Mouse (Mus musculus) gastrocnemius, postnatal 14 days (tissue): Measurements from ENCODE around the gene Uck1. TPM values are rescaled to one million over a fixed set of nuclear protein-coding genes. Genes with fewer than 3 reads are reported as not detected.
"Not testable (repeated sequence)": the region's sequence is repeated elsewhere in the genome, so short reads cannot be mapped to it uniquely, and the experiment has no call there.

Experiments used
- DNase-seq: peaks from one replicate; pipeline ENCODE4 v3.0.0; 2021; ENCODE audit warnings: mixed read lengths
- intact Hi-C: fragments of 180-260 bp; cut with DNase I; formaldehyde crosslinking; loops from one replicate; pipeline ENCODE4 v1.15.1; 2025; ENCODE audit warnings: low total_unique reads
- long read RNA-seq, 2 experiments: library from polyadenylated mRNA; stranded (forward); transcript quantifications; one replicate each; pipeline ENCODE4 v2.0.0; 2021
- total RNA-seq, 2 experiments: library from RNA; stranded (reverse); gene quantifications; 2 replicates each; pipeline ENCODE4 v1.2.3; 2021

Gene Uck1
- 10 to 100 TPM; 14.7 to 15.2 TPM for total RNA-seq
- long read RNA-seq, experiment 1, transcript Uck1-201 (7 exons, 2,005 nt): major isoform, 19 of 22 reads
- long read RNA-seq, experiment 1, partial matches to known transcripts: 0 of 22 reads
- long read RNA-seq, experiment 1, other reads (novel, unspliced or antisense): 3 of 22 reads
- long read RNA-seq, experiment 2, transcript Uck1-201 (7 exons, 2,005 nt): major isoform, 11 of 15 reads
- long read RNA-seq, experiment 2, partial matches to known transcripts: 0 of 15 reads
- long read RNA-seq, experiment 2, other reads (novel, unspliced or antisense): 4 of 15 reads

- intact Hi-C loops: no loop called here
- DNase-seq: peak; percentile 86
Observed at GRCm38 (mm10) chr2:32259657-32260417, at the start of gene Uck1. Gene Uck1 (minus strand): TSS chr2:32260159.

DNA sequence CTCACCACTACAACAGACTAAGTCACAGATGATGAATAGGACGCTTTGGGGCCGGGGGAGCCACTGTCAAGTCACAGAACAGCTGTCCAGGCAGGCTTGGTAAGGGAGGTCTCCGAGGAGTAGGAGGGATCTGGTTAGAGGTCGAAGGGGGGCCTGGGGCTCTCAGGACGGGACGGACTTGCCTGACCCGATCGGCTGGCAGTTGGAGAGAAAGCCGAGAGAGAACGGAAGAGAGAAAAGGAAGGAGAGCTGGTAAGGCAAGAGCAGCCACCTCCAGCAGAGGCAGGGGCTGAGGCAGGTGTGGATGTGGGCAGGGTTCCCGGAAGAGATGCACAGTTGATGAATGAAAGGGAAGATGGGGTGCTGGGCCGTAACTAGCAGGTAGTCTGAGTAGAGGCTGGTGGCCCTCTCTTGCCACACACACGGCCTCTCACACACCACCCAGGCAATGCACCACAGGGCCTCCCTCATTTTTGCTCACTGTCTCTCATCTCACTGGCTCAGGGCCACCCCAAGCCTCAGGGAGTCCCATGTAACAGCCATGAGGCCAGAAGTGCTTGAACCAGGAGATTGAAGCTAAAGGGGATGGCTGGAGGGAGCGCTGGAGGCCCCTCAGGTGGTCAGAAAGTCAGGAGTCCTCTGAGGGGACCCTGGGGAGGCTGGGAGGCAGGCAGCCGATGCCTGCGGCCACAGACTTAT is 49.1 kb upstream of the Uck1 start:
- DNase-seq: no peak
- intact Hi-C loops: loop anchor here (5.0 kb wide), 1 partner anchor 43 kb away; the partner anchor contains the start of genes Ciz1 and Dnm1

DNA sequence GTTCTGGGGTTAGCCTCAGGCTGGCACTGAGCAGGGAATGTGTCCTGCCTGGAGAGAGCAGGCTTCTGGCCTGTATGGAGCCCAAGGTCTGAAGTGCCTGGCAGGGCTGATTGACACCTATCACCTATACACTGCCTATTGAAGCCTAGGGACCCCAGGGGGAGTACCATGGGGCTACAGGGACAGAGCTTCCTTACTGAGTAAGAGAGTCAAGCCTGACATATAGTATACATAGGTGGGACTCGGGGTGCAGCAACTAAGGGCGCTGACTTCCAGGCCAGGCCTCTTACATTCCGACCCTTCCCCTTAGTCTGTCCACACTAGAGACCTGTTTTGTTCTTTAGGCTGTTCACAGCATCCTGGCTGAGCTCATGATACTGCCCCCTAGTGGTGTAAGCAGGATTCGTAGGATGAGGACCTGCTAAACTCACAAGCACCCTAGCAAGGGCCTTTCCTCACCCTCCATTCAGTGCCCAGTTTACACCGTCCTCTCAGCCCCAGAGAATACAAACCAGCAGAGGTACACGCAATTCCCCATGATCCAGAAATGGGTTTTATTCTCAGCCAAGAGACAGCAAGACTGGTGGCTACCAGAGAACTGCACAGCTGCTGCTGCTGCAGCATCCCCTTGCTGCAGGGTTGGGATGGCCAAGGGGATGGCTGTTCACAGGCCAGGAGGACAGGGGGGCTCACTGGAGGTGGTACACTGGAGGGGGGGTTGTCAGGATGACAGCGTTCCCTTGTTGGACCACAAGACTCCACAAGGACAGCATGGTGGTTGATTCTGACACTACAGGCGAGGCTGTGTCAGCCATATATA is 48.2 kb upstream of the Uck1 start:
- DNase-seq: peak; percentile 55

GRCm38 (mm10) chr2:32307247-32307798 is 47.4 kb upstream of the Uck1 start:
- intact Hi-C loops: loop anchor here (5.0 kb wide), 1 partner anchor 45 kb away; the partner anchor contains the start of genes Ciz1 and Dnm1
- no peak for DNase-seq

More for the DNA sequence above, 48.2 kb upstream of the Uck1 start:
- intact Hi-C loops: loop anchor here (5.0 kb wide), 1 partner anchor 44 kb away; the partner anchor contains the start of genes Ciz1 and Dnm1

- intact Hi-C loops: loop anchor here (5.0 kb wide), 1 partner anchor 46 kb away; the partner anchor contains the start of genes Ciz1 and Dnm1
- DNase-seq: no peak
Observed at GRCm38 (mm10) chr2:32306176-32306575, 46.2 kb upstream of the Uck1 start.

DNA sequence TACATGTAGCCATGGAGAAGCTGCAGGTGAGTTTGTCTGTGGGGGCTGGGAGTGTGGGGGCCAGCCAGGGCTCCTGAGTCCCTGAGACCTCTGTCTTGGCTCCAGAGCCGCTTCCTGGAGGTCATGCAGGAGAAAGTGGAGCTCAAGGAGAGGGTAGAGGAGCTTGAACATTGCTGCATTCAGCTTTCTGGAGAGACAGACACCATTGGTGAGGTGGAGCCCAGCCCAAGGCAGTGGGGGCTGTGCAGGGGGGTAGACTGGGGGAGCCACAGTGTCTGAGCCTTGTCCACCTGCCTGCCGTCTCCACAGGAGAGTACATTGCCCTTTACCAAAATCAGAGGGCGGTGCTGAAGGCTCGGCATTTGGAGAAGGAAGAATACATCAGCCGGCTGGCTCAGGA is 45.7 kb upstream of the Uck1 start:
- DNase-seq: no peak
- intact Hi-C loops: loop anchor here (5.0 kb wide), 1 partner anchor 47 kb away; the partner anchor contains the start of genes Ciz1 and Dnm1

- intact Hi-C loops: no loop called here
- peak; percentile 56 for DNase-seq
Observed at GRCm38 (mm10) chr2:32304145-32304832, 44.3 kb upstream of the Uck1 start.

DNA sequence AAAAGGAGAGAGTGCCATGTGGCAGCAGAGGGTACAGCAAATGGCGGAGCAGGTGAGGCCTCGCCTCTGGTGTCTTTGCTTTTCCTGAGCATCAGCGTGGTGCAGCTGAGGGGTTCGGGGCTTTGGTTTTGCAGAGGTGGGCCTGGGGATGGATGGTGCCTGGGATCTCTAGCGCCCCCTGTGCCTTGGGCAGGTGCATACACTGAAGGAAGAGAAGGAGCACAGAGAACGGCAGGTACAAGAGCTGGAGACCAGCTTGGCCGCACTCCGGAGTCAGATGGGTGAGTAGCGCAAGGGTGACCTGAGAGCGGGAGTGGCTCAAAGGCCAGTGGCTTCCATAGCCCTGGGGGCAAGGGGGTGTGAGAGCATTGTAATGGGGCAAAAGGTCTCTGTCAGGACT is 43.0 kb upstream of the Uck1 start:
- DNase-seq: no peak
- intact Hi-C loops: no loop called here

DNA sequence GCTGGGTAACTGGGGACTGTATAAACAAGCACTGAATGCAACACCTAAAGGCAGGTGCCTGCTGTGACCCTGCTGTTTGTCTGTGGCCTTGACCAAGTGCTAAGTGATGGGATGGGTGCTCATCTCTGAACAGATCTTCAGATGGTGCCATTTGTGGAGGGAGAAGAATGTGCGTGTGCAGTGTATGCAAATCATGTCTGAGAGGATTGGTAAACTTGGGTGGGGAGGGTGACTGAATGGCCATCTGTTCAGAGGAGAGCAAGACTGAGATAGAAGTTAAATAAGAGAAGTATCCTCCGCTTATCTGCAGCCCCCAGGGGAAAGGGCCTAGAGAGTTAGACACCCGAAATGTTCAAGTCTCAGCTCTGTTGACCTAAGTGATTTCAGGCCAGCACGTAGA is 39.5 kb upstream of the Uck1 start:
- intact Hi-C loops: no loop called here
- DNase-seq: no peak

DNA sequence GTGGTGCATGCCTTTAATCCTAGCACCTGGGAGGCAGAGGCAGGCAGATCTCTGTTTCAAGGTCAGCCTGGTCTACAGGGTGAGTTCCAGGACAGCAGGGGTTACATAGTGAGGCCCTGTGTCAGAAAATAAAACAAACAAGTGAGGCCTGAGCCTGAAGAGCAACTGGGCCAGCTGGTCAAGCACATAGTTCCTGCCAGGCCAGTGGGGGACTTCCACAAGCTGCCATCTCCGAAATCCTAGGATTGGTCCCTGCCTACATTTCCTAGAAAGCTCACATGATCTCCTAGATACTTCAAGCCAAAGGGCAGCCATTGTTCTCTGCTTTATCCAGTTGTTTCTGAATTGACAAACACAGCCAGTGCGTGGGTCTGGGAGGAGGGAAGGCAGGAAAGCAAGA is 35.9 kb upstream of the Uck1 start:
- DNase-seq, intact Hi-C loops: not testable (repeated sequence)

DNA sequence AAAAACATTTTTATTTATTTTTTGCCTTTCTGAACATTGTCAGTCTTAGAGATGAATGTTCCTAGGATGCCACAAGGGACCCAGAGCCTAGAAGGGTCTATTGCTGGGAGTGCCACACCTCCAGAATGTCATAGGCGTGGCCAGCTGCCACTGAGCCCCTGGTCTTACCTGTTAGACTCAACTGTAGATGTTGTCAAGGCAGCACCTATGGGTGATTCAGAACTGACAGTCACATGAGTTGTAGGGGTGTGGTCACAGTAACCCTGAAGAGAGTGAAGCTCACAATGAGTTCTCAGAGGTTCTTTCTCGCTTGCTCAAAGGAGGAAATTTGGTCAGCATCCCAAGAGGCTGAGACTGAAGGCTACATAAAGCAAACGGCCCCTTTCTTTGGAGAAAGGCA is 35.3 kb upstream of the Uck1 start:
- intact Hi-C loops: no loop called here
- DNase-seq: no peak

DNA sequence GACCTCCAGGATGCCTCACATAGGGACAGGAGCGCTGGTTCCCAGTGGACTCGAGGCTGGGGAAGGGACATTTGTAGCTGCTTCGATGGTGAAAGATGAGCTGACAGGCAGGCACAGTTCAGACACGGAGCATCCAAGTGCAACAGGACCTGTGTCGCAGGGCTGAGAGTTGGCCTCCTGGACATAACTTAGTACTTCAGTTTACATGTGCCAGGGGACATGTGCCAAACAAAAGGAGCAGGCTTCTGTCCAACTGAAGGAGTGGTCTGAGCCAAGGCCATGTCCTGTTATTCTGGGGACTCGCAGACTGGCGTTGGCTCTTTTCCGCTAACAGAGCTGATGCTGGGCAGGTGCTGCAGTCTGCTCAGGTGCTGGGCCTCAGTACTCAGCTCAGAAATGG is 34.4 kb upstream of the Uck1 start:
- peak; percentile 64 for DNase-seq

DNA sequence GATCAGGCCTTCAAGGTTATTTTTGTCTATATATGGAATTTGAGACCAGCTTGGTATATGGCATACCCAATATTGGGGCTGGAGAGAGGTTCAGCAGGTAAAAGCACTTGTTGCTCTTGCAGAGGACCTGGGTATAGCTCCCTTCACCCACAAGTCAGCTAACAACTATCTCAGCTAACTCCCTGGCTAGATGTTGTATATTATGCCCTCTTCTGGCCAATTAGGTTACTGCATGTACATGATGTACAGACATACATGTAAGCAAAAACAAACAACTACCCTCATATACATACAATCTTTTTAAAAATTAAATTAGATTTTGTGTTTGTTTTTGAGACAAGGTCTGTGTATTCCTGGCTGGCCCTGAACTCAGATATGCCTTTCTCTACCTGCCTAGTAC is 29.6 kb upstream of the Uck1 start:
- intact Hi-C loops: no loop called here
- no peak for DNase-seq

More for the DNA sequence above, 34.4 kb upstream of the Uck1 start:
- intact Hi-C loops: no loop called here

DNA sequence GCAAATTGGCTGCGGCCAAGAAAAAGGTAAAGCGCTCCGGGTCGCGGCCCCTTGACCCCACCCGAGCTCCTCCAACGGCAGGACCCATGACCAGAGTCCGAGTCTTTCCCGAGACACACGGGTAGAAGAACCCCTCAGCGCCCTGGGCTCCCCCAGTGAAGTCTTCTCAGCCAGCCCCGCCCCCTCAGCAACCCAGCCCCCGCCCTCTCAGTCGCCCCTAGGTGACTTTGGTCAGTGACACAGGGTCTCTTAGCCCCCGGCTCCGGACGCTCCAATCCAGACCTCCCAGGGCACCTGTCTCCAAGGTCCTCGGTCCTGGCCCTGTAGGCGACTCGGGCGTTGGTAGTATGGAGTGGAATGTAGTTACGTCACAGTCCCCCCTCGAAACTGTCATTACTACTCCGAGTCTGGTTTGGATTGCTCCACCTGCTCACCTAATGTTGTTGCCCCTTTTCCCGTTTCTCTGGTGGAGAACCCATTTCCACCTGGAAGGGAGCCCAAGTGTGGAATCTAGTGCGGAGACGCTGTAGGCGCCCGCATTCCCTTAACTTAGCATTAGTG is 28.5 kb upstream of the Uck1 start:
- no peak for DNase-seq

GRCm38 (mm10) chr2:32287923-32288367 is 28.0 kb upstream of the Uck1 start, which contains the start of gene Swi5:
Gene Swi5 (minus strand): TSS chr2:32288075.
- intact Hi-C loops: no loop called here
- DNase-seq: peak; percentile 99

More for the DNA sequence above, 28.5 kb upstream of the Uck1 start:
- intact Hi-C loops: no loop called here

DNA sequence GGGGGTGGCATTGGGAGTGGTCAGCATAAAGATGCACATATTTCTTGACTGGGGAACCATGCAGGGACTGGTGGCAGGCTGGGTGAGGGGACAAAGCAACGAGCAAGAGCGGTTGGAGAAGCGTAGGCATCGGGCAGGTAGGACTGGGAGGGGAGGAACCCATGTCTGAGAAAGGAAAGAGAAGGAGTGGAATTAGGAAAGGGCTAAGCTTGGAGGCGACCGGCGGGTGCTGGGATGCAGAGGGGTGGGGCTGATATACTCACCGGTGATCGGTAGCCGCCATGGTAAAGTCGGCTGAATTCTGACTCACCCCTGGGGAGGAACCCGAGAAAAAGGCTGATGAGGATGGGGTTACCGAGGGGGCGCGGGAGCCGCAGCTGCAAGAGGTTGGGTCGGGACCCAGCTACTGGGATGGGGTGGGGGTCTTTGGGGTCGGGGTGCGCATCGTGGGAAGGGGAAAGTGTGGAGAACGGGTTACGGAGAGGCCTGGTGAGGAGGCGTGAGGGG is 27.4 kb upstream of the Uck1 start, which contains the start of gene Golga2:
TSS of gene Golga2 (plus strand) at position 51 of the 507 bp plus-strand sequence.
- DNase-seq: no peak
- intact Hi-C loops: no loop called here

DNA sequence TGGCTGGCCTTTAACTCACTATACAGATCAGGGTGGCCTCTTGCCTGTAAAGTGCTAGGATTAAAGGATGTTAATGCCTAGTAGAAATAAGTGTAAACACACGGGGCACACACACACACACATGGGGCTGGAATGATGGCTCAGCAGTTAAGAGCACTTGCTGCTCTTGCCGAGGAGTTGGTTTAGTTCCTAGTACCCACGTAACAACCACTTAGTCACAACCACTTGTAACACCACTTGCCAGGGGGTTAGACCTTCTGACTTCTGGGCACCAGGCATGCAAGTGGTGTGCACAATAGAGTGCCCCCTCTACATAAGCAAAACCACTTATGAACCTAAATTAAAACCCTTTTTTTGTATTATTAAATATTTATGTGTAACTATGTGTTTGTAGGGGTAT is 24.0 kb upstream of the Uck1 start:
- intact Hi-C loops: no loop called here
- DNase-seq: no peak
